Mouse (Mus musculus) C2C12 (cell line): ENCODE results near the gene Olfr111.

Source experiments
- CTCF ChIP-seq: IDR thresholded peaks from one replicate; pipeline ENCODE4 v1.5.1; 2011; ENCODE audit not compliant: control insufficient read depth, insufficient read depth, insufficient read length
- USF1 ChIP-seq: IDR thresholded peaks from one replicate; pipeline ENCODE4 v1.6.1; 2011; ENCODE audit warnings: low read depth, mild to moderate bottlenecking, control low read depth, moderate library complexity

DNA sequence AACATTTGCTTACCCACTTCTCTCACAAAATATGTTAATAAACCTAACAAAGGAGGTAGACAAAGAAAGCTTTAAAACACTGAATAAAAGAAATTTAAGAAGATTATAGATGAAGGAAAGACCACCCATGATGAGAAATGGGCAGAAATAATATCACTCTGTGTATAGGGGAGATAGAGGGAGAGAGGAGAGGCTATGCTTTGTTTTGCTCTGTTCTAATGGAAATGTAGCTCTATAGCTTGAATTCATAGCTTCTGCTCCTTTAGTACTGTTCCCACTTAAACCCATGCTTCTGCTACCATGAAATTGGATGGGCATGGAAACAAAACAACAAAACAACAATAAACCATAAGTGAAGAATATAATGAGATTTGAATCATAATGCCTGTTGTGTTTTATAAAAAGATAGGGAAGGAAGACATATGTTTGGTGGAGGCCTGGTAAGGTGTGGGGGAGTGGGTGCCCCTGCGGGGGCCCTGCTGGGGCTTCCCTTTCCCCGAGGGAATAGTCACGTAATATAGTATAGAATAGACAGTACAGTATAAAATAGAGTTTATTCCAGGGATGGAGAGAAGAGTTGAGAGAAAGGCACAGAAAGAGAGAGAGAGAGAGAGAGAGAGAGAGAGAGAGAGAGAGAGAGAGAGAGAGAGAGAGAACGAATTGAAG lies 33.8 kb downstream of the Olfr111 start:
- TF ChIP-seq CTCF (no peak), USF1 (no peak)
